Mouse (Mus musculus) gastrocnemius, postnatal 36 days (tissue): Measurements from ENCODE around the gene Slc7a5. TPM values are rescaled to one million over a fixed set of nuclear protein-coding genes. Genes with fewer than 3 reads are reported as not detected.

Experiments
- DNase-seq, 2 experiments: peaks; one replicate each; pipeline ENCODE4 v3.0.0; 2022
- intact Hi-C: fragments of 180-260 bp; cut with DNase I; formaldehyde crosslinking; loops from one replicate; pipeline ENCODE4 v1.15.1; 2025
- total RNA-seq, 2 experiments: library from RNA; stranded (reverse); gene quantifications; 2 replicates each; pipeline ENCODE4 v1.2.3; 2021

Gene Slc7a5
- total RNA-seq, 2 experiments from 2014 or later: 1.9 to 2.1 TPM

- intact Hi-C loops: loop anchor here (5.0 kb wide), 1 partner anchor 115 kb away; no protein-coding TSS in a partner anchor
- DNase-seq: no peak
These were observed 75.4 kb downstream of the Slc7a5 start for GRCm38 (mm10) chr8:121832061-121832460.

Other genes with a start within 250 kb of the Slc7a5 start
- gene Jph3, start 178.1 kb downstream of the Slc7a5 start, total RNA-seq: not detected
- gene Klhdc4, start 78.1 kb downstream of the Slc7a5 start, total RNA-seq: 1 to 10 TPM; 9.0 TPM
- gene Car5a, start 37.2 kb upstream of the Slc7a5 start, total RNA-seq: not detected
- gene Banp, start 42.1 kb upstream of the Slc7a5 start, total RNA-seq: 10 to 100 TPM in 1 of 2 experiments, 1 to 10 TPM in 1; 6.6 to 17.8 TPM